Mouse (Mus musculus): ENCODE results near the gene Htr2b. TPM values are rescaled to one million over a fixed set of nuclear protein-coding genes. Genes with fewer than 3 reads are reported as not detected.

Htr2b gene
- polyA plus RNA-seq (2012; rRNA removed), result 0.28 TPM in 1 of 2 replicates, not detected in the other

GRCm38 (mm10) chr1:86111779-86112178 lies at the start of gene Htr2b:
Gene Htr2b (minus strand): TSS chr1:86111970.
- H3K27me3 ChIP-seq (ENCODE audit: control insufficient read depth, insufficient read depth, low read length), result no peaks in the 10 kb centered on the region
- no peak within 1 kb of the TSS for H3K4me3 ChIP-seq (ENCODE audit: control insufficient read depth, insufficient read depth, low read length)
- DNase-seq, result no peak
- no peaks in the 10 kb centered on the region for H3K4me1 ChIP-seq (replicated peaks; ENCODE audit: control insufficient read depth, insufficient read depth, low read length)
- no peak within 1 kb of the TSS for H3K27ac ChIP-seq (ENCODE audit: control insufficient read depth, insufficient read depth, low read length)
- TF ChIP-seq CTCF (IDR thresholded peaks at IDR 0.05; ENCODE audit: borderline replicate concordance, control insufficient read depth, extremely low read depth, insufficient read depth, low read length, poor library complexity) (no peak), POLR2A (IDR thresholded peaks at IDR 0.05; ENCODE audit: control insufficient read depth, extremely low read depth, insufficient read depth, low read length, poor library complexity) (no peak)
- no peaks in the 10 kb centered on the region; the same call in 1 of the 2 replicates for H3K36me3 ChIP-seq (ENCODE audit: control insufficient read depth, insufficient read depth, low read length)
- 82% methylated on average over 6 of the region's 6 CpGs for WGBS

GRCm38 (mm10) chr1:86161061-86161460 lies 49.3 kb upstream of the Htr2b start:
- DNase-seq, result no peak
- Histone ChIP-seq H3K27ac (ENCODE audit: control insufficient read depth, insufficient read depth, low read length) (no peak overlapping the region), H3K4me1 (replicated peaks; ENCODE audit: control insufficient read depth, insufficient read depth, low read length) (no peaks in the 10 kb centered on the region), H3K4me3 (ENCODE audit: control insufficient read depth, insufficient read depth, low read length) (no peak overlapping the region), H3K27me3 (ENCODE audit: control insufficient read depth, insufficient read depth, low read length) (no peaks in the 10 kb centered on the region), H3K36me3 (ENCODE audit: control insufficient read depth, insufficient read depth, low read length) (no peaks in the 10 kb centered on the region)
- 97% methylated on average over 5 of the region's 5 CpGs for WGBS
- TF ChIP-seq CTCF (IDR thresholded peaks at IDR 0.05; ENCODE audit: borderline replicate concordance, control insufficient read depth, extremely low read depth, insufficient read depth, low read length, poor library complexity), result no peak
- no peak for TF ChIP-seq POLR2A (IDR thresholded peaks at IDR 0.05; ENCODE audit: control insufficient read depth, extremely low read depth, insufficient read depth, low read length, poor library complexity)

- Histone ChIP-seq H3K36me3 (ENCODE audit: control insufficient read depth, insufficient read depth, low read length) (no peaks in the 10 kb centered on the region), H3K27ac (ENCODE audit: control insufficient read depth, insufficient read depth, low read length) (no peak overlapping the region), H3K27me3 (ENCODE audit: control insufficient read depth, insufficient read depth, low read length) (no peaks in the 10 kb centered on the region), H3K4me1 (replicated peaks; ENCODE audit: control insufficient read depth, insufficient read depth, low read length) (no peaks in the 10 kb centered on the region), H3K4me3 (ENCODE audit: control insufficient read depth, insufficient read depth, low read length) (no peak overlapping the region)
- no peak for DNase-seq
- TF ChIP-seq POLR2A (IDR thresholded peaks at IDR 0.05; ENCODE audit: control insufficient read depth, extremely low read depth, insufficient read depth, low read length, poor library complexity), result no peak
- TF ChIP-seq CTCF (IDR thresholded peaks at IDR 0.05; ENCODE audit: borderline replicate concordance, control insufficient read depth, extremely low read depth, insufficient read depth, low read length, poor library complexity), result no peak
- WGBS, result 100% methylated on average over 5 of the region's 5 CpGs
These were observed 48.7 kb upstream of the Htr2b start for GRCm38 (mm10) chr1:86160479-86160878.

- WGBS, result 92% methylated on average over 6 of the region's 6 CpGs
- Histone ChIP-seq H3K4me1 (replicated peaks; ENCODE audit: control insufficient read depth, insufficient read depth, low read length) (peaks cover 3% of the 10 kb centered on the region), H3K27ac (ENCODE audit: control insufficient read depth, insufficient read depth, low read length) (no peak overlapping the region), H3K4me3 (ENCODE audit: control insufficient read depth, insufficient read depth, low read length) (no peak overlapping the region), H3K27me3 (ENCODE audit: control insufficient read depth, insufficient read depth, low read length) (no peaks in the 10 kb centered on the region), H3K36me3 (ENCODE audit: control insufficient read depth, insufficient read depth, low read length) (no peaks in the 10 kb centered on the region)
- TF ChIP-seq CTCF (IDR thresholded peaks at IDR 0.05; ENCODE audit: borderline replicate concordance, control insufficient read depth, extremely low read depth, insufficient read depth, low read length, poor library complexity), result no peak
- TF ChIP-seq POLR2A (IDR thresholded peaks at IDR 0.05; ENCODE audit: control insufficient read depth, extremely low read depth, insufficient read depth, low read length, poor library complexity), result no peak
- no peak for DNase-seq
These were observed 48.3 kb upstream of the Htr2b start for GRCm38 (mm10) chr1:86160059-86160458.

- WGBS, result 97% methylated on average over 6 of the region's 6 CpGs
- DNase-seq, result no peak
- no peak overlapping the region for H3K27ac ChIP-seq (ENCODE audit: control insufficient read depth, insufficient read depth, low read length)
- H3K4me1 ChIP-seq (replicated peaks; ENCODE audit: control insufficient read depth, insufficient read depth, low read length), result peaks cover 10% of the 10 kb centered on the region
- TF ChIP-seq CTCF (IDR thresholded peaks at IDR 0.05; ENCODE audit: borderline replicate concordance, control insufficient read depth, extremely low read depth, insufficient read depth, low read length, poor library complexity) (no peak), POLR2A (IDR thresholded peaks at IDR 0.05; ENCODE audit: control insufficient read depth, extremely low read depth, insufficient read depth, low read length, poor library complexity) (no peak)
- no peaks in the 10 kb centered on the region for H3K27me3 ChIP-seq (ENCODE audit: control insufficient read depth, insufficient read depth, low read length)
- no peak overlapping the region for H3K4me3 ChIP-seq (ENCODE audit: control insufficient read depth, insufficient read depth, low read length)
- H3K36me3 ChIP-seq (ENCODE audit: control insufficient read depth, insufficient read depth, low read length), result no peaks in the 10 kb centered on the region
These were observed 44.8 kb upstream of the Htr2b start for GRCm38 (mm10) chr1:86156595-86156994.

- TF ChIP-seq POLR2A (IDR thresholded peaks at IDR 0.05; ENCODE audit: control insufficient read depth, extremely low read depth, insufficient read depth, low read length, poor library complexity) (no peak), CTCF (IDR thresholded peaks at IDR 0.05; ENCODE audit: borderline replicate concordance, control insufficient read depth, extremely low read depth, insufficient read depth, low read length, poor library complexity) (no peak)
- Histone ChIP-seq H3K4me3 (ENCODE audit: control insufficient read depth, insufficient read depth, low read length) (no peak overlapping the region), H3K36me3 (ENCODE audit: control insufficient read depth, insufficient read depth, low read length) (no peaks in the 10 kb centered on the region), H3K4me1 (replicated peaks; ENCODE audit: control insufficient read depth, insufficient read depth, low read length) (peaks cover 10% of the 10 kb centered on the region), H3K27ac (ENCODE audit: control insufficient read depth, insufficient read depth, low read length) (no peak overlapping the region), H3K27me3 (ENCODE audit: control insufficient read depth, insufficient read depth, low read length) (no peaks in the 10 kb centered on the region)
- no peak for DNase-seq
- 94% methylated on average over 3 of the region's 3 CpGs for WGBS
These were observed 44.3 kb upstream of the Htr2b start for GRCm38 (mm10) chr1:86156075-86156474.

- no peak; the same call in 1 of the 2 replicates for TF ChIP-seq POLR2A (IDR thresholded peaks at IDR 0.05; ENCODE audit: control insufficient read depth, extremely low read depth, insufficient read depth, low read length, poor library complexity)
- no peak; the same call in 1 of the 2 replicates for TF ChIP-seq CTCF (IDR thresholded peaks at IDR 0.05; ENCODE audit: borderline replicate concordance, control insufficient read depth, extremely low read depth, insufficient read depth, low read length, poor library complexity)
- DNase-seq, result no peak
- no peaks in the 10 kb centered on the region for H3K27me3 ChIP-seq (ENCODE audit: control insufficient read depth, insufficient read depth, low read length)
- H3K4me1 ChIP-seq (replicated peaks; ENCODE audit: control insufficient read depth, insufficient read depth, low read length), result peaks cover 10% of the 10 kb centered on the region
- H3K4me3 ChIP-seq (ENCODE audit: control insufficient read depth, insufficient read depth, low read length), result peak overlapping the region; percentile 68
- WGBS, result under 1% methylated on average over 18 of the region's 18 CpGs
- no peak overlapping the region for H3K27ac ChIP-seq (ENCODE audit: control insufficient read depth, insufficient read depth, low read length)
- no peaks in the 10 kb centered on the region for H3K36me3 ChIP-seq (ENCODE audit: control insufficient read depth, insufficient read depth, low read length)
These were observed 43.0 kb upstream of the Htr2b start for GRCm38 (mm10) chr1:86154824-86155164.

All from thymus, adult 2 months (tissue).